18 mouse cellular contexts compared by ENCODE assay signal in genomic region chr7:4937392-4937791, GRCm38 (mm10). TPM values are rescaled to one million over a fixed set of nuclear protein-coding genes. Genes with fewer than 3 reads are reported as not detected.
"Had no signal": no experiment of that assay in that cellular context is flagged by ENCODE, and none has a peak within 500 bp of the region (broad histone marks: within the 10 kb centered on the region; RNA-seq: fewer than 3 reads in every experiment).

No protein-coding gene starts in this region.

- DNase-seq: heart, postnatal 14 days; heart, postnatal 36 days; heart, postnatal 4 days; kidney, adult 11 months; kidney, adult 18-20 months; kidney, adult 2 months; kidney, adult 8-10 months; kidney, adult 9 months; kidney, postnatal 10 days; kidney, postnatal 14 days; kidney, postnatal 25 days; kidney, postnatal 36 days; layer of hippocampus, adult 9-11 months; layer of hippocampus, postnatal 36 days had no signal

RNA-seq across cellular contexts. Expression of gene Ssc5d, which starts 11.8 kb away (rescaled TPM):
- total RNA-seq: hematopoietic stem cell, adult 5-6 weeks had no signal

RNA-seq across cellular contexts. Expression of gene Nat14, which starts 15.6 kb away (rescaled TPM):
- total RNA-seq: hematopoietic stem cell, adult 5-6 weeks had no signal

RNA-seq across cellular contexts. Expression of gene Sbk2, which starts 26.8 kb away (rescaled TPM):
- total RNA-seq: hematopoietic stem cell, adult 5-6 weeks; layer of hippocampus, postnatal 10 days; layer of hippocampus, postnatal 14 days had no signal

RNA-seq across cellular contexts. Expression of gene Gm36210, which starts 31.1 kb away (rescaled TPM):
- total RNA-seq: heart, postnatal 14 days; heart, postnatal 25 days; heart, postnatal 36 days; heart, postnatal 4 days; hematopoietic stem cell, adult 5-6 weeks had no signal
